Mouse (Mus musculus) heart, embryonic 11.5 days (tissue): ENCODE data around the gene Atp7a. TPM values are rescaled to one million over a fixed set of nuclear protein-coding genes. Genes with fewer than 3 reads are reported as not detected.

Experiments
- ATAC-seq: fragments of 200-750 bp; cut with Nextera tagmentation; replicated peaks from 2 replicates; pipeline ENCODE4 v1.8.0; 2017; ENCODE audit warnings: moderate library complexity; ENCODE audit not compliant: insufficient number of reproducible peaks, low FRiP score, low TSS enrichment
- H3K27ac ChIP-seq: fragments of 300-500 bp; sonication (generic); 2 replicates; pipeline ENCODE4 v1.5.1; 2014; ENCODE audit warnings: mild to moderate bottlenecking, low read depth, low read length
- H3K27me3 ChIP-seq: fragments of 300-500 bp; sonication (generic); 2 replicates; pipeline ENCODE4 v1.6.1; 2014; ENCODE audit warnings: mild to moderate bottlenecking, low read length, mixed read lengths; ENCODE audit not compliant: control insufficient read depth, insufficient read depth
- H3K36me3 ChIP-seq: fragments of 300-500 bp; sonication (generic); 2 replicates; pipeline ENCODE4 v1.6.1; 2014; ENCODE audit warnings: mild to moderate bottlenecking, low read length, moderate library complexity, mixed read lengths; ENCODE audit not compliant: control insufficient read depth, insufficient read depth
- H3K4me1 ChIP-seq: fragments of 300-500 bp; sonication (generic); 2 replicates; pipeline ENCODE4 v1.6.1; 2014; ENCODE audit warnings: low read length; ENCODE audit not compliant: control insufficient read depth, insufficient read depth
- H3K4me2 ChIP-seq: fragments of 300-500 bp; sonication (generic); 2 replicates; pipeline ENCODE4 v1.6.1; 2014; ENCODE audit warnings: mild to moderate bottlenecking, moderate library complexity
- H3K4me3 ChIP-seq: fragments of 300-500 bp; sonication (generic); 2 replicates; pipeline ENCODE4 v1.5.1; 2014; ENCODE audit warnings: low read depth, low read length
- H3K9ac ChIP-seq: fragments of 300-500 bp; sonication (generic); 2 replicates; pipeline ENCODE4 v1.6.1; 2014; ENCODE audit warnings: mild to moderate bottlenecking, low read depth, low read length, moderate library complexity
- H3K9me3 ChIP-seq: fragments of 300-500 bp; sonication (generic); replicated peaks from 2 replicates; pipeline ENCODE4 v1.6.1; 2016; ENCODE audit warnings: low read length; ENCODE audit not compliant: control insufficient read depth
- WGBS: fragments of 180-500 bp; shearing (Covaris S2); extraction: QIAGEN DNeasy Blood & Tissue Kit; methylation state at CpG from one replicate; pipeline ENCODE4 v1.1.7; 2014; ENCODE audit not compliant: insufficient replicate concordance; 5-methylcytosine and 5-hydroxymethylcytosine counted together
- polyA plus RNA-seq: library from polyadenylated mRNA; unstranded; fragments of >200 nt; fragmentation: Nextera tagmentation; extraction: Ambion mirVana; gene quantifications from 2 replicates; pipeline ENCODE4 v1.2.1, GENCODE M21; 2014

Atp7a gene
- polyA plus RNA-seq, 1 experiment from 2014 or later, result 18.2 TPM

DNA sequence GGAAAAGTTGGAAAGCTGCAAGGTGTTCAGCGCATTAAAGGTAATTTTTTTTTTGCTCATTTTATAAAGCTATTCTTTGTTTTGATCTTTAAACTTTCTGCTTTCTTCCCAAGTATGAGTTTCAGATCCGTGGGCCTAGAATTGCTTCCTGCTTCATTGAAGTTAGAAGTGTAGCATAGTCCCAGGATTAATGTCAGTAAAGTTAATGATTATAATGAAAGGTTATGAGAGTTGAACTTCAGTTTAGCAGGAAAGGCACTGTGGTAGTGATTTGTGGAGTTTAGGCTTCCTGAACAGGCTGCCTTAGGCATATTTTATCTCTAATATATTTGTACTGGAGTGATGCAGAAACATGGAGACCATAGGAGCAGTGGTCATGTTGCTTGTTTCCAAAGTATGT, 58.5 kb downstream of the Atp7a start:
- H3K27me3 ChIP-seq, result no peaks in the 10 kb centered on the region
- H3K27ac ChIP-seq, result no peak overlapping the region
- WGBS, result 84% methylated on average over 2 of the region's 2 CpGs
- no peak for ATAC-seq
- no peaks in the 10 kb centered on the region for H3K36me3 ChIP-seq
- no peak overlapping the region for H3K9ac ChIP-seq
- H3K4me2 ChIP-seq, result no peak overlapping the region
- no peaks in the 10 kb centered on the region for H3K9me3 ChIP-seq
- H3K4me3 ChIP-seq, result no peak overlapping the region
- H3K4me1 ChIP-seq, result no peaks in the 10 kb centered on the region

DNA sequence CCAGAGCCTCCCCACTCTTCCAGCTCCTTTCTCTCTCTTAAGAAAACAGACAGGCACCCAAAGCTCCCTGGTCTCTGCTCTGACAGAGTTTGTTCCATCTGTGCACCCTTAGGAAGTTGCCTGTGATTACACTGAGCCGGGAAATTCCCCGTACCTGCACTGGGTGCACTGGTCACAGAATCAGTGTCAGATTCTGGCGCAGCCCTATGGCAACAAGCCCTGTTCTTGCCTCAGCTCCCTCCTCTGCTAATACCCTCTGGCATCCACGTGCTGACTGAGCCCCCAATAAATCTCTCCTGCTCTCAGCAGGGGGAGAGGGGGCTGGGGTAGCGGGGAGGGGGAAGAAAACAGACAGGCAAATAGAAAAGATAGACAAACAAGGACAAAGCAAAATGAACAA, 65.9 kb downstream of the Atp7a start:
- Histone ChIP-seq H3K36me3 (no peaks in the 10 kb centered on the region), H3K27ac (peak overlapping the region; percentile 46), H3K4me3 (no peak overlapping the region), H3K4me1 (no peaks in the 10 kb centered on the region), H3K9me3 (no peaks in the 10 kb centered on the region), H3K4me2 (no peak overlapping the region), H3K9ac (no peak overlapping the region), H3K27me3 (no peaks in the 10 kb centered on the region)
- ATAC-seq, result no peak
- WGBS, result 44% methylated on average over 5 of the region's 5 CpGs

DNA sequence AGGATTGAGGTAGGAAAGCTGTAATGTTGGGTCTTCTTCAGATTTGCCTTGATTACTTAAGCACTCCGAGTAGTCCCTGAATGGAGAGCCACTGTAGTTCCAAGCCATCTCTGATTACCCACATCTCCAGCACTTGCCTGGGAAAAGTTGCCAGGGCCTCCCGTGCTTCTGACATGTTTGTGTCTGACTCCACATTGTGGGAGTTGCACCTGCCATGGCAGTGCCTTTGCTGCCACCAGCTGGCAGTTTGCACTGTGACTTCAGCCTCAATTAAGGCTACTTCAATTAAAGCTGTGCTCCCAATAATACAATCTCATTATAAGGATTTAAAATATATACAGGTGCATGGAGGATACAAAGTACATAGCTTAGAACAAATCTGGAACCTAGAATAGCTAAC, 78.4 kb downstream of the Atp7a start:
- H3K9me3 ChIP-seq, result no peaks in the 10 kb centered on the region
- no peak for ATAC-seq
- no peaks in the 10 kb centered on the region for H3K4me1 ChIP-seq
- no peak overlapping the region for H3K4me3 ChIP-seq
- H3K27ac ChIP-seq, result no peak overlapping the region
- H3K4me2 ChIP-seq, result no peak overlapping the region
- WGBS, result 63% methylated on average over 2 of the region's 2 CpGs
- no peaks in the 10 kb centered on the region for H3K27me3 ChIP-seq
- no peak overlapping the region for H3K9ac ChIP-seq
- no peaks in the 10 kb centered on the region for H3K36me3 ChIP-seq

DNA sequence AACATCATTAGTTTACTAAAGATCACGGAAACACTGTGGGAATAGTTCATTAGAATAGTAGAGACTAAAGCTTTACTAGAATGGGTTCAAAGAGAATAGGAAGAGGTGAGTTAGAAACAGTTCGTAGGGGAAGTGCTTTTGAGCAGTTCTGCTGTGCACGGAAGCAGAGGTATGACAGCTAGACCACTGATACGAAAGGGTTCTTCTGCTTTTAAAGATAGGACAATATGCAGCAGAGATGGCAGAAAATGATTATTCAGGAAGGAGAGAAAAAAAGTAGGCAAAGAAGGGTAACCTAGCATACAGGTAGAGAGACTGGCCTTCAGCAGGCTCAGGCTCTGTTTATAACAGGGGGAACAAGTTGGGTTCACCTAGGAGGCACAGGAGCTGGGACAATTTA, 86.8 kb downstream of the Atp7a start:
- Histone ChIP-seq H3K36me3 (no peaks in the 10 kb centered on the region), H3K27me3 (no peaks in the 10 kb centered on the region), H3K9me3 (no peaks in the 10 kb centered on the region), H3K4me1 (no peaks in the 10 kb centered on the region), H3K9ac (no peak overlapping the region), H3K4me3 (no peak overlapping the region), H3K4me2 (no peak overlapping the region), H3K27ac (no peak overlapping the region)
- 86% methylated on average over 4 of the region's 4 CpGs for WGBS
- no peak for ATAC-seq

DNA sequence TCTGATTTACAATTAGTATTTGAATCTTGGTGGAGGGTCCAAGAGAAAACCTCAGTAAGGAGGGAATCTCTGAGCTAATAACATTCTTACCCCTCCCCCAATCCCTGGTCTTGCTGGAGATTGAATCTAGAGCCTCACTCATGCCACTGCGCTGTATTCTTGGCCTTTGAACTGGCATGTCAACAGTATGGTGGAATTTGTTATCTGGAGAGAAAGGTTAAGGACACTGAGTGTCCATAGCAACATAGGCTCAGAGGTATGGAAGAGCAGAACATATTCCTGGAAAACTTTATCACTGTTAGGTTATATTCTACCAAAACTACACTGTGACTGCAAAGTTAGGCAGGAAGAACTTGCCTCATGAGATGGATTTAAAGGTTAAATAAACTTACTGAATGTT, 87.6 kb downstream of the Atp7a start:
- H3K4me3 ChIP-seq, result no peak overlapping the region
- H3K36me3 ChIP-seq, result 0 out of 2 replicates have a peak, but pooled peaks cover 3% of the 10 kb centered on the region
- no peak for ATAC-seq
- WGBS, result 80% methylated on average over 1 of the region's 1 CpGs
- no peak overlapping the region for H3K27ac ChIP-seq
- H3K4me1 ChIP-seq, result no peaks in the 10 kb centered on the region
- no peak overlapping the region for H3K9ac ChIP-seq
- no peaks in the 10 kb centered on the region for H3K9me3 ChIP-seq
- no peaks in the 10 kb centered on the region for H3K27me3 ChIP-seq
- H3K4me2 ChIP-seq, result no peak overlapping the region

DNA sequence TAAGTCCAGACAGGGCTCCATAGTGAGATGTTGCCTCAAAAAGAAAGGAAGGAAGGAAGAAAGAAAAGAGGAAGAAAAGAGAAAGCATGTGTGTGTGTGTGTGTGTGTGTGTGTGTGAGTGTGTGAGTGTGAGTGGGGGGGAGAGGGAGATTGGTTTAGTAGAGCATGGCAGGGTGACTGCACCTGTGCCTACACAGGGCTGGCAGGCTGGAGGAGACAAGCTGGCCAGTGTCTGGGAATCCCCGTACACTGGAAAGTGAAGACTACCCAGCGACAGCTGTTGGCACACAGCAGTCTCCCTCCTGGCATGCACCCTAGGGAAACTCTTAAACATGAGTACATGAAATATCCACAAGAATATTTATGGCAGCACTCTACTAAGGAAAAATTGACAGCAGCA, 95.7 kb downstream of the Atp7a start:
- Histone ChIP-seq H3K4me3 (no peak overlapping the region), H3K27ac (no peak overlapping the region), H3K9me3 (no peaks in the 10 kb centered on the region), H3K27me3 (no peaks in the 10 kb centered on the region), H3K36me3 (0 out of 2 replicates have a peak, but pooled peaks cover 3% of the 10 kb centered on the region), H3K9ac (no peak overlapping the region), H3K4me2 (no peak overlapping the region), H3K4me1 (no peaks in the 10 kb centered on the region)
- no peak for ATAC-seq
- WGBS, result 76% methylated on average over 2 of the region's 2 CpGs

DNA sequence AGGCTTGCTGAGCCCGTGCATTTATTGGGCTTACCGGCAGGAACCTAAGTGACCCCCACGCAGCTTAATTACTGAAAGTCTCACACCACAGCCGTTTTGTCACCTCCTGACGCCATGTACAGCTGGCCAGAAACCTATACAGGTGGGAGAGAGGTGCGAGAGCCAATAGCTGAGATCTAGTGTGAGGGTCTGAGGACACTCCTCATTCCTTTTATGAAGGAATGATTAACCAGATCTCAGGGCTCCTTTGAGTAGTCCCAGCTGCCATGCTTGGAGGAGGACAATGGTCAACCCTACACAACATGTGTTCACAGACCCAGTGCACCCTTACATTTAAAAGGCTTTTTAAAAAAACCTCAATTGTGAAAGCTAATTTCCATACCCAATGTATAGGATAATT, 101.2 kb downstream of the Atp7a start:
- ATAC-seq, result no peak
- H3K27me3 ChIP-seq, result no peaks in the 10 kb centered on the region
- WGBS, result 74% methylated on average over 6 of the region's 6 CpGs

DNA sequence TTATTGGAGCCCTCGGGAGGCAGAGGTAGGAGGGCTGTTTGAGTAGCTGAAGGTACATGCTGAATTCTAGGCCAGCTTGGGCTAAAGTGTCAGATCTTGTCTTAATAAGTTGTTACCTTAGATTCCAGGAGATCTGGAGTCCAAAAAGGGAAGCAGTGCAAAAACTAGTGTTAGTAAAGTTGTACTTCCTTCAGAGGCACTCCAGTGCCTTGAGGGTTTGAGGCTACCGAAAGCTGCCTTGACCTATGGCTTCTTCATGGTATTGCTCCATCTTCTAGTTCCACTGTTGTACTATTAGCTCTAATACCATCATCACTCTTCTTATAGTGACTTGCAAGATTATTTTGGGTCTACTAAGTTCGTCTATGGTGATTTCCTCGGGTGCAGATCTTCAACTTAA, 102.8 kb downstream of the Atp7a start:
- H3K9me3 ChIP-seq, result no peaks in the 10 kb centered on the region
- WGBS, result 80% methylated on average over 4 of the region's 4 CpGs
- no peak overlapping the region for H3K4me2 ChIP-seq
- H3K9ac ChIP-seq, result no peak overlapping the region
- ATAC-seq, result no peak
- no peak overlapping the region for H3K4me3 ChIP-seq
- no peak overlapping the region for H3K27ac ChIP-seq
- H3K4me1 ChIP-seq, result no peaks in the 10 kb centered on the region
- H3K36me3 ChIP-seq, result no peaks in the 10 kb centered on the region
- H3K27me3 ChIP-seq, result no peaks in the 10 kb centered on the region

More for the DNA sequence above, 101.2 kb downstream of the Atp7a start:
- Histone ChIP-seq H3K27ac (no peak overlapping the region), H3K4me3 (no peak overlapping the region), H3K36me3 (no peaks in the 10 kb centered on the region), H3K4me2 (no peak overlapping the region), H3K9ac (no peak overlapping the region), H3K4me1 (no peaks in the 10 kb centered on the region), H3K9me3 (no peaks in the 10 kb centered on the region)

DNA sequence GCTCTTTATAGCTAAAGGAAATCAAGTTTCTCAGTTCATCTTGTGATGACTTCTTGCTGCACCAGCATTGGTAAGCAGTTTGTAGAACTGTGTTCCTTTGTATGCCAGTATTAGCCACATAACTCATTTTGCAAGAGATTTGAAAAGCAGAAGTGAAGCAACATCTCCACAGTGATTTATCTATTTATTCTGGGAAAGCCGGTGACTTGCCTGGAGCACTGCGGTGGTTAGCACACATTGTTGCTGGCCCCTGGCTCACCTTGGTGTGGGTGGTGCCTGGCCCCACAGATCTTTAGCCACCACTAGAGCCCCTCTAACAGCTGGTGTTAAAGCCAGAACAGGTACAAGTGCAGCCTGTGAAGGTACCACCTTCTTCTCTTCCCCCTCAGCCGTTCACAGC, 107.8 kb downstream of the Atp7a start:
- WGBS, result 72% methylated on average over 3 of the region's 3 CpGs
- Histone ChIP-seq H3K36me3 (no peaks in the 10 kb centered on the region), H3K4me1 (peaks cover 4% of the 10 kb centered on the region; the same call in 1 of the 2 replicates), H3K4me3 (no peak overlapping the region), H3K27ac (no peak overlapping the region), H3K4me2 (no peak overlapping the region), H3K27me3 (no peaks in the 10 kb centered on the region), H3K9ac (no peak overlapping the region), H3K9me3 (no peaks in the 10 kb centered on the region)
- ATAC-seq, result no peak
